Mouse (Mus musculus): Measurements from ENCODE around the gene Gm42674. TPM values are rescaled to one million over a fixed set of nuclear protein-coding genes. Genes with fewer than 3 reads are reported as not detected.

The Gm42674 gene
- total and polyA plus RNA-seq, 3 experiments = not detected

GRCm38 (mm10) chr3:90631984-90632383, 30.3 kb downstream of the Gm42674 start:
- no peak for TF ChIP-seq POLR2AphosphoS2 (IDR thresholded peaks at IDR 0.05; ENCODE audit: low read depth, low read length)
- no peak for TF ChIP-seq MYC (IDR thresholded peaks at IDR 0.05; ENCODE audit: low read depth, low read length)
- Histone ChIP-seq H3K9ac (ENCODE audit: insufficient read depth, low read depth) (no peak overlapping the region), H3K27me3 (replicated peaks) (peaks cover 9% of the 10 kb centered on the region), H3K9me3 (replicated peaks; ENCODE audit: low read length) (no peaks in the 10 kb centered on the region), H3K4me1 (ENCODE audit: control insufficient read depth in 1 of 2, insufficient read depth in 2 of 2) (no peaks in the 10 kb centered on the region), H3K4me3 (replicated peaks in 1 of 3; ENCODE audit: low read depth in 2 of 3, low read length in 2 of 3, poor library complexity in 1 of 3) (no peak overlapping the region), H3K79me2 (replicated peaks; ENCODE audit: control insufficient read depth, extremely low read depth, insufficient read depth, poor library complexity, severe bottlenecking) (no peaks in the 10 kb centered on the region), H3K36me3 (replicated peaks in 1 of 2; ENCODE audit: control insufficient read depth in 1 of 2, insufficient read depth in 1 of 2, low read length in 1 of 2) (no peaks in the 10 kb centered on the region), H3K4me2 (ENCODE audit: insufficient read depth, low read depth, poor library complexity, severe bottlenecking) (no peak overlapping the region), H3K27ac (ENCODE audit: insufficient read depth, low read depth) (no peak overlapping the region)
- in situ Hi-C loops (cut with MboI; ENCODE audit: low pct_ligation_motif_present, low pct_unique_long_range_greater_than_20kb, low sequenced_read_pairs) (no loop called here), dilution Hi-C loops (cut with MboI; ENCODE audit: extremely low pct_ligation_motif_present, extremely low pct_unique_long_range_greater_than_20kb, low sequenced_read_pairs) (no loop called here)
- no peak for DNase-seq (ENCODE audit: extremely low read depth)

GRCm38 (mm10) chr3:90638511-90639275, 37.0 kb downstream of the Gm42674 start:
- TF ChIP-seq ZC3H11A (IDR thresholded peaks at IDR 0.05; ENCODE audit: low read depth, low read length) (no peak), UBTF (IDR thresholded peaks at IDR 0.05; ENCODE audit: low read depth, low read length) (no peak), KAT2A (IDR thresholded peaks at IDR 0.05; ENCODE audit: insufficient replicate concordance, low read length) (no peak), MXI1 (IDR thresholded peaks at IDR 0.05; ENCODE audit: low read depth, low read length) (no peak), MYC (IDR thresholded peaks at IDR 0.05; ENCODE audit: low read depth, low read length) (no peak), JUND (conservative IDR thresholded peaks at IDR 0.05; ENCODE audit: low read depth, low read length) (no peak), SMC3 (IDR thresholded peaks at IDR 0.05; ENCODE audit: low read depth, low read length) (no peak), SIN3A (IDR thresholded peaks at IDR 0.05; ENCODE audit: low read length) (no peak), MAFK (IDR thresholded peaks at IDR 0.05; ENCODE audit: insufficient replicate concordance, low read length) (no peak), POLR2AphosphoS2 (IDR thresholded peaks at IDR 0.05; ENCODE audit: low read depth, low read length) (no peak), ZNF384 (IDR thresholded peaks at IDR 0.05; ENCODE audit: low read depth, low read length) (no peak), ETS1 (conservative IDR thresholded peaks at IDR 0.05; ENCODE audit: low read depth, low read length) (no peak), MAX (IDR thresholded peaks at IDR 0.05; ENCODE audit: low read length) (no peak), USF2 (conservative IDR thresholded peaks at IDR 0.05; ENCODE audit: low read depth, low read length) (no peak), E2F4 (IDR thresholded peaks at IDR 0.05; ENCODE audit: insufficient replicate concordance, low read depth, low read length) (no peak)
- Histone ChIP-seq H3K9me3 (replicated peaks; ENCODE audit: low read length) (no peaks in the 10 kb centered on the region), H3K4me2 (ENCODE audit: insufficient read depth, low read depth, poor library complexity, severe bottlenecking) (no peak overlapping the region), H3K27ac (ENCODE audit: insufficient read depth, low read depth) (no peak overlapping the region), H3K4me3 (replicated peaks in 1 of 3; ENCODE audit: low read depth in 2 of 3, low read length in 2 of 3, poor library complexity in 1 of 3) (no peak overlapping the region), H3K27me3 (replicated peaks) (peaks cover 30% of the 10 kb centered on the region), H3K36me3 (replicated peaks in 1 of 2; ENCODE audit: control insufficient read depth in 1 of 2, insufficient read depth in 1 of 2, low read length in 1 of 2) (no peaks in the 10 kb centered on the region), H3K79me2 (replicated peaks; ENCODE audit: control insufficient read depth, extremely low read depth, insufficient read depth, poor library complexity, severe bottlenecking) (no peaks in the 10 kb centered on the region), H3K9ac (ENCODE audit: insufficient read depth, low read depth) (no peak overlapping the region), H3K4me1 (ENCODE audit: control insufficient read depth in 1 of 2, insufficient read depth in 2 of 2) (no peaks in the 10 kb centered on the region)
- dilution Hi-C loops (cut with MboI; ENCODE audit: extremely low pct_ligation_motif_present, extremely low pct_unique_long_range_greater_than_20kb, low sequenced_read_pairs) (no loop called here), in situ Hi-C loops (cut with MboI; ENCODE audit: low pct_ligation_motif_present, low pct_unique_long_range_greater_than_20kb, low sequenced_read_pairs) (no loop called here)
- DNase-seq (ENCODE audit: extremely low read depth) = no peak
